Mouse (Mus musculus): ENCODE measurements around the gene Zbtb49. TPM values are rescaled to one million over a fixed set of nuclear protein-coding genes. Genes with fewer than 3 reads are reported as not detected.

Gene Zbtb49
- total RNA-seq, 4 experiments from 2014 or later: 17.1 to 21.8 (median 21.0) TPM

- DNase-seq (ENCODE audit: low spot score in 2 of 2): no peak
Observed at GRCm38 (mm10) chr5:38195941-38196340, 24.3 kb downstream of the Zbtb49 start.

DNA sequence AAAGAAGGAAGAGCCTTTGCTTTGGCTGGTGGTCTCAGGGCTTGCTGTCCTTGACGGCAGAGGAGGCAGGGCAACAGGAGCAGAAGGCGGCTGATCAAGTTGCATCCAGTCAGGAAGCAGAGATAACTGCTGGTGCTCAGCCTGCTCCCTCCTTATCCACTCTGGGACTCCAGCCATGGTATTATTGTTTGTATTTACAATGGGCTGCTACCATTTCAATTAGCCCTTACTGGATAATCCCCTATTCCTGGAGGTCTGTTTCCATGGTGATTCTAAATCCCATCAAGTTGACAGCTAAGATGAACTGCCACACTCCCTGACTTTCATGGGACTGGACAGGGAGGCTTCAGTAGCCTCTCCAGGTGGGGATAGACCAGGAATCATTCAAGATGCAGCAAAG lies 25.3 kb downstream of the Zbtb49 start:
- DNase-seq (ENCODE audit: low spot score in 2 of 2): no peak

DNA sequence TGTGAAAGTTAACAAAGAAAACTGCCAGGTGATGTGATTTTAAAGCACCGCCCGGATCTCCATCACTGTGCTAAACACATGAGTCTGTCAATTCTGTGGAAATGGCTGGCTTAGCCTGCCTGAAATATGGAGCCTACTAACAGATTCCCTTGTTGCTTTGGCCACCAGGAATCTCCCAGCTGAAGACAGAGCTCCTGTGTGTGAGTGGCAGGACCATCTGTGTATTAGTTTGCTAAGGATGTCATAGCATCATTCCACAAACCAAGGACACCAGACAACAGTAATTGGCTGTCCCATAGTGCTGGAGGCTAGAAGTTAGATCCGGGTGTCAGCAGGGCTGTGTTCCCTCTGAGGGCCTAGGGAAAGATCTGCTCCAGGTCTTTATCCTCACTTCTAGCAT lies 29.4 kb downstream of the Zbtb49 start:
- DNase-seq (ENCODE audit: low spot score in 2 of 2): no peak

- no peak for DNase-seq (ENCODE audit: low spot score in 2 of 2)
Observed at GRCm38 (mm10) chr5:38187006-38187405, 33.3 kb downstream of the Zbtb49 start.

- DNase-seq (ENCODE audit: low spot score in 2 of 2): no peak
Observed at GRCm38 (mm10) chr5:38184688-38185285, 35.5 kb downstream of the Zbtb49 start.

GRCm38 (mm10) chr5:38174256-38174912 lies 45.9 kb downstream of the Zbtb49 start:
- no peak for DNase-seq (ENCODE audit: low spot score in 2 of 2)

GRCm38 (mm10) chr5:38173766-38174165 lies 46.5 kb downstream of the Zbtb49 start:
- no peak for DNase-seq (ENCODE audit: low spot score in 2 of 2)

DNA sequence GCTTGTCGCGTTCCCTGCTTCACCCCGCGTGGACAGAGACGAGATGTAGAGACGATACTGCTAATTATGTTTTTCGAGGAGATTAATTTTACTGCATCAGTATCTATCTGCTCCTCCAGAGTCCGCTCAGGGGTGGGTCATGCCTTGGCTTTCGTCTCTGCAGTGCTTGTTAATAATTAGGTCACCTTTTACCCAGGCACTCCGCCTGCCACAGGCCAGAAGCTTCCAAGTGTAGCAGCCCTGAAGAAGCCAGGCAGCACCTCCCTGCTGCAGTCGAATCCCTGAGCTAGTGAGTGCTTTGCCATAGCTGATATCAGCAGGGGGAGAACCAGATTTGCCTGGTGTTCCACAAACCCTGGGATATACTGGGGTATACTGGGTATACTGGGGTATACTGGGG lies 51.8 kb downstream of the Zbtb49 start:
- DNase-seq (ENCODE audit: low spot score in 2 of 2): no peak

GRCm38 (mm10) chr5:38159634-38160413 lies 60.4 kb downstream of the Zbtb49 start, which contains the start of gene Nsg1:
Gene Nsg1 (minus strand): TSS chr5:38159907.
- no peak for DNase-seq (ENCODE audit: low spot score in 2 of 2)

DNA sequence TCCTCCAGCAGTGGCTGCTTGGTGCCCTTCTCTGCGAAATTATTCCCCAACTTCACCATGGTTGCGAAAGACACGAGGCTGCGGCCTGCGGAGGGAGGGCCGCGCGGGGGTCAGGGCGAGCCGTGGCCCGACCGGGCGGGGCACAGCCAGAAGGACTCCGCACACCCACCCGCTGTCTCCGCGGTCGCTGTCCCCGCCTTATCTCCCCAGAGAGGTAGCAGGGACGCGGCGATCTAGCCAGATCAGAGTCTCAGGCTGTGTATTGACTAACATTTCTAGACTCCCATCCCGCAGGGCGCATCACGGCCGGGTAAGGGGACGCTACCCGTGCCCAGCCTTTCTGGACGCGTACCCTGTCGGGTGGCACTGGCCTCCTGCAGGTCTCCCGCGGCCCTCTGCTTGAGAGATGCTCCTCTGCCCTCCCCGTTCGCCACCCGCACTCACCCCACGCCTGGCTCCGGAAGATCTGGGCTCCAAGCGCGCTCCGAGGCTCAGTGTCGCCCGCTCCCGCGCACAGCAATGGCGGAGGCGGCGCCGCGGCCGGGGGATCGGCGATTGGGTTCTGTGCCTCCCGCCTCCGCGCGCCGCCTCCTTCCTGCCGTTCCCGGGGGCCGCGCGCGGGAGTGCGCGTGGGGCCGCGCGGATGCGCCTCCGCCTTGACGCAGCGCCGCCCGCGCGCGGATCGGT lies 61.2 kb downstream of the Zbtb49 start:
- DNase-seq (ENCODE audit: low spot score in 2 of 2): peak in 1 of 2 experiments; percentile 71

GRCm38 (mm10) chr5:38158501-38158946 lies 61.7 kb downstream of the Zbtb49 start:
- DNase-seq (ENCODE audit: low spot score in 2 of 2): no peak

GRCm38 (mm10) chr5:38157481-38158020 lies 62.7 kb downstream of the Zbtb49 start:
- no peak for DNase-seq (ENCODE audit: low spot score in 2 of 2)

DNA sequence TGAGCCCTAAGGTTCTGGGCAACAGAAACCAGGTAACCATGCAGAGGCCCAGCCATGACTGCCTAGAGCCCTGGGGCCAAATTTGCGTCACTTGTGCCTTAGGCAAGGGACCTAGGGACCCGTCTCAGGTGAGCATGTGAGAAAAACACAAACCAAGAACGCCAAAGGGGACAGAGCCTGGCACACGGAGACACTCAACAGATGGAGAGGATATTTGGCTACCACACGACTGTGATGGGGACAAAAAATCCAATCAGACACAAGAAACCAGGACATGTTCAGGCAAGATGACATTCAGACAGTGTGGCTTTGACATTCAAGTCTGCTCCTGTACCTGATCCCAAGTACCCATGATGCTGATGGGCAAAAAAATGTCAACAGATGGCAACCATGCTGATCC lies 66.6 kb downstream of the Zbtb49 start:
- DNase-seq (ENCODE audit: low spot score in 2 of 2): no peak

- peak; percentile 6 to 8 for DNase-seq (ENCODE audit: low spot score in 2 of 2)
Observed at GRCm38 (mm10) chr5:38152201-38153108, 67.8 kb downstream of the Zbtb49 start.

GRCm38 (mm10) chr5:38151264-38151663 lies 69.0 kb downstream of the Zbtb49 start:
- DNase-seq (ENCODE audit: low spot score in 2 of 2): peak; percentile 63 to 74

- DNase-seq (ENCODE audit: low spot score in 2 of 2): no peak
Observed at GRCm38 (mm10) chr5:38146524-38146923, 73.7 kb downstream of the Zbtb49 start.

- no peak for DNase-seq (ENCODE audit: low spot score in 2 of 2)
Observed at GRCm38 (mm10) chr5:38140893-38141292, 79.4 kb downstream of the Zbtb49 start.
